8 mouse cellular contexts compared by ENCODE assay signal in the genomic region with DNA sequence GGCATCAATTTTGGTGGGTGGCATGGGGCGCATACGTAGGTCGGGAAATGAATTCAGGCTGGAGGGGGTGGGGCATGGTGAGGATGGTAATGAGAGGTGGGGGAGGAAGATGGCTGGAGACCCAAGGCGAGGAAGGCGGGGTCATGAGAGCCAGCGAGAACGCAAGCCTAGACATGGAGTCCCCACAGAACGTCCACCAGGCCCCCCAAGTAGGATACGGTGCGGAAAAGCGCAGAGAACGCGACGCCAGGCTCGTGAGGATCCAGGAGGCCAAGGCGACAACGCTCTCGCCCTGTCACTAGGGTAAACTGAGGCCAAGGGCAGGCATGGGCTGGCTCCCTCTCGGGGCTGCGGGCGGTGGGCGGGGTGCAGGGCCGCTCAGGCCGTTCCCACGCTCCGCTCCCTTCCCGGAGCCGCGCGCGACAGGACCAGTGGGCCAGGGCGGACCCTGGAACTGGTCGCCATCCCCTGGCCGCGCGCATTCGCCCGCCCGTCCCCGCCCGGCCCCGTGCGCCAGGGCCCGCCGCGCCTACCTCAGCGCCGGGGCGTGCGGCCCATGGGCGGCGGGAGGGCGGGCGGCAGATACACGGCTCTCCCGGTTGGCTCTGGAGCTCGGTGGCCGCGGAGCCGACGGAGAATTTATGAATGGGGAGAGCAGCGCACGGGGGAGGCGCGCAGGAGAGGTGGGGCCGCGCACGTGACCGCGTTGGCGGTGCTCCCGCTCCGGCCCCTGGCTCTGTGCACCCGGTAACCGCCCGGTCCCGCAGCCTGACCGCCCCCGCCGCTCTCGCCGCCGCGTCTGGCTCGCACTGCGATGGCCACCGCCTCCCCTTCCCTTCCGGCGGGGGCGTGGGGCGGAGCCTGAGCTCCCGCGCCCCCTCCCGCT. TPM values are rescaled to one million over a fixed set of nuclear protein-coding genes. Genes with fewer than 3 reads are reported as not detected.
DNase-seq lines count a peak whose midpoint lies in the region; ATAC-seq lines count a peak whose summit lies in the region.

Gene Atp5d, plus strand, starts transcription at position 80 of the 886 bp plus-strand sequence.

- H3K9ac ChIP-seq in hindbrain, embryonic 15.5 days: peak within 1 kb of the TSS; percentile 96

- peak within 1 kb of the TSS; percentile 77 for H3K4me3 ChIP-seq in hindbrain, embryonic 15.5 days

- H3K36me3 ChIP-seq in hindbrain, embryonic 15.5 days: peaks cover 17% of the 10 kb centered on the region

- H3K27ac ChIP-seq in hindbrain, embryonic 15.5 days (replicated peaks): peak within 1 kb of the TSS; percentile 97

- peak within 1 kb of the TSS; percentile 79 for H3K4me2 ChIP-seq in hindbrain, embryonic 15.5 days

- WGBS in hindbrain, embryonic 15.5 days: 0% methylated on average over 63 of the region's 94 CpGs

- H3K4me1 ChIP-seq in hindbrain, embryonic 15.5 days (replicated peaks): peaks cover 58% of the 10 kb centered on the region

- H3K27me3 ChIP-seq in hindbrain, embryonic 15.5 days: no peaks in the 10 kb centered on the region

- peak; percentile 73 for DNase-seq in layer of hippocampus, adult 11-12 months (ENCODE audit: low spot score)
- DNase-seq in layer of hippocampus, adult 9-10 months (ENCODE audit: low spot score): no peak
- DNase-seq in cerebellum, postnatal 25 days: peak; percentile 86 to 90
- DNase-seq in gastrocnemius, postnatal 10 days: peak; percentile 8
- peak; percentile 75 to 77 for DNase-seq in layer of hippocampus, postnatal 36 days
- peak; percentile 54 for DNase-seq in lung, postnatal 14 days
- peak; percentile 86 for DNase-seq in right cerebral cortex, postnatal 25 days

- peak; percentile 13 for ATAC-seq in hindbrain, embryonic 15.5 days (ENCODE audit: low FRiP score, low read depth)

- no peaks in the 10 kb centered on the region for H3K9me3 ChIP-seq in hindbrain, embryonic 15.5 days

RNA-seq across cellular contexts. Expression of gene Atp5d, which starts in this region (rescaled TPM):
- 100 to 1,000 TPM; 576 to 659 TPM for total RNA-seq in gastrocnemius, postnatal 10 days (2021)
- polyA plus RNA-seq in hindbrain, embryonic 15.5 days (2015; fragmentation: Nextera tagmentation; extraction: Ambion mirVana): 503 and 517 TPM in 2 replicates
- 100 to 1,000 TPM; 324 to 369 TPM for total RNA-seq in layer of hippocampus, postnatal 36 days (2021)
